Mouse (Mus musculus) kidney, adult 2 months (tissue): ENCODE data around the gene Acvr1b.

ENCODE experiments used
- CTCF ChIP-seq: fragments of 200-500 bp; conservative IDR thresholded peaks from 2 replicates; pipeline ENCODE4 v1.5.1; 2011; ENCODE audit warnings: low read depth, mild to moderate bottlenecking, control low read depth, low read length, moderate library complexity, mixed read lengths; ENCODE audit not compliant: insufficient read depth, insufficient read length
- POLR2A ChIP-seq: fragments of 200-500 bp; IDR thresholded peaks from one replicate; pipeline ENCODE4 v1.6.1; 2011; ENCODE audit warnings: low read depth, low read length, control low read depth

DNA sequence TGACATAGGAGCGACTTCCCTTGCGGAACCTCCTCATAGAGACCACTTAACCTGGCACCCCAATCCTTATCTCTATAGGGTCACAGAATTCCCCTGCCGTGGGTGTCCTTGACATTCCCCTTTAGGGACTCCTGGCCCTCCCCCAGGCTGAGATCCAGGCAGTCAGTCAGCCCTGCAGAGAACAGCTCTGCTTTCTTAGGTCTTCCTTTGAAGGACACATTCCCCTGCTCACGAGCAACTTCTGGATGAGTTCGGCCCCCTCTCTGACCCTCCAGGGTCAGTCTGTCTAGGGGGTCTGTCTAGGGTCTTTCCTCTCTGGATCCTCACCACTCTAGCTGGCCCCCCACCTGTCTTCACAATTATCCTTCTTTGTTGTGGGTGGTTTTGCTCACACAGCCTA is 44.5 kb upstream of the Acvr1b start:
- no peak for TF ChIP-seq CTCF
- no peak for TF ChIP-seq POLR2A
